Mouse (Mus musculus): ENCODE data around the gene Prdm16.

GRCm38 (mm10) chr4:154660025-154660424 is 23.4 kb upstream of the Prdm16 start:
- TF ChIP-seq MAX (IDR thresholded peaks at IDR 0.05; ENCODE audit: low read length) (no peak), CTCF (conservative IDR thresholded peaks at IDR 0.05 in 1 of 2, IDR thresholded peaks at IDR 0.05 in 1 of 2; ENCODE audit: low read depth in 2 of 2, low read length in 2 of 2) (no peak), ELF1 (IDR thresholded peaks at IDR 0.05; ENCODE audit: low read depth, low read length) (no peak), KAT2A (IDR thresholded peaks at IDR 0.05; ENCODE audit: insufficient replicate concordance, low read length) (no peak), ZNF384 (IDR thresholded peaks at IDR 0.05; ENCODE audit: low read depth, low read length) (no peak), POLR2A (IDR thresholded peaks at IDR 0.05; ENCODE audit: low read depth, low read length) (no peak), SMC3 (IDR thresholded peaks at IDR 0.05; ENCODE audit: low read depth, low read length) (no peak), NELFE (IDR thresholded peaks at IDR 0.05; ENCODE audit: low read depth, low read length) (no peak), USF1 (IDR thresholded peaks at IDR 0.05; ENCODE audit: low read depth, low read length) (no peak)
